Mouse (Mus musculus) intestine, postnatal 0 days (tissue): ENCODE measurements around the gene Trir. TPM values are rescaled to one million over a fixed set of nuclear protein-coding genes. Genes with fewer than 3 reads are reported as not detected.

Experiments used
- ATAC-seq: fragments of 200-750 bp; cut with Nextera tagmentation; 2 replicates; pipeline ENCODE4 v1.8.0; 2017; ENCODE audit warnings: mild to moderate bottlenecking, moderate TSS enrichment, moderate library complexity
- H3K27ac ChIP-seq: fragments of 300-500 bp; sonication (generic); 2 replicates; pipeline ENCODE4 v1.5.1; 2014; ENCODE audit warnings: mild to moderate bottlenecking, low read depth, low read length, moderate library complexity
- H3K27me3 ChIP-seq: fragments of 300-500 bp; sonication (generic); replicated peaks from 2 replicates; pipeline ENCODE4 v1.6.1; 2014; ENCODE audit warnings: low read length, mixed read lengths; ENCODE audit not compliant: control insufficient read depth, insufficient read depth
- H3K36me3 ChIP-seq: fragments of 300-500 bp; sonication (generic); 2 replicates; pipeline ENCODE4 v1.6.1; 2014; ENCODE audit warnings: mild to moderate bottlenecking, moderate library complexity; ENCODE audit not compliant: control insufficient read depth, insufficient read depth
- H3K4me1 ChIP-seq: fragments of 300-500 bp; sonication (generic); replicated peaks from 2 replicates; pipeline ENCODE4 v1.6.1; 2014; ENCODE audit warnings: antibody characterized with exemption, low read length, mixed read lengths; ENCODE audit not compliant: control insufficient read depth, insufficient read depth
- H3K4me2 ChIP-seq: fragments of 300-500 bp; sonication (generic); replicated peaks from 2 replicates; pipeline ENCODE4 v1.6.1; 2014; ENCODE audit warnings: low read depth, mild to moderate bottlenecking, moderate library complexity
- H3K4me3 ChIP-seq: fragments of 300-500 bp; sonication (generic); 2 replicates; pipeline ENCODE4 v1.5.1; 2014; ENCODE audit warnings: low read depth, low read length
- H3K9ac ChIP-seq: fragments of 300-500 bp; sonication (generic); 2 replicates; pipeline ENCODE4 v1.6.1; 2014; ENCODE audit warnings: mild to moderate bottlenecking, low read depth, low read length
- H3K9me3 ChIP-seq: fragments of 300-500 bp; sonication (generic); 2 replicates; pipeline ENCODE4 v1.6.1; 2016; ENCODE audit warnings: mixed run types; ENCODE audit not compliant: control insufficient read depth
- CTCF ChIP-seq: sonication (generic); IDR thresholded peaks from 2 replicates; pipeline ENCODE4 v1.5.1; 2016; ENCODE audit warnings: low read depth, mild to moderate bottlenecking, control low read depth, antibody characterized with exemption, moderate library complexity
- WGBS: fragments of 180-500 bp; shearing (Covaris S2); extraction: QIAGEN DNeasy Blood & Tissue Kit; methylation state at CpG from one replicate; pipeline ENCODE4 v1.1.7; 2014; 5-methylcytosine and 5-hydroxymethylcytosine counted together
- polyA plus RNA-seq: library from polyadenylated mRNA; unstranded; fragments of >200 nt; fragmentation: Nextera tagmentation; extraction: Ambion mirVana; gene quantifications from 2 replicates; pipeline ENCODE4 v1.2.1, GENCODE M21; 2015

Trir gene
- polyA plus RNA-seq, 1 experiment from 2014 or later = 121 TPM

DNA sequence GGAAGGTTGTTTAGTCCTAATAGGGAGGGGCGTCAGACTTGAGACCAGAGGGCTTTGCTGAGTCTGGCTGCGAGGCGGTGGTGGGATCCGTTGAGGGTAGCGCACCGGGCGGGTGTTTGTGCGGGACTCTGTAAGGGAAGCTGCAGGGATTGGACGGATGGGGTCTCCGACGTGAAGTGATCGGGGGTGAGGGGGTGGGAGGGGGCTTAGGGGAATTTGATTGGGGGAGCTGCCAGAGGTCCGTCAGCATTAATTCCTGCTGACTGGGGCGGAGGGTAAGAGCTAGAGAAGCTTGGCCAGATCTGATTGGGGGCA lies 10.7 kb downstream of the Trir start:
- Histone ChIP-seq H3K36me3 (peaks cover 20% of the 10 kb centered on the region), H3K27me3 (no peaks in the 10 kb centered on the region), H3K4me2 (peak overlapping the region; percentile 94), H3K4me3 (peak overlapping the region; percentile 88), H3K9me3 (no peaks in the 10 kb centered on the region), H3K27ac (peak overlapping the region; percentile 96), H3K4me1 (peaks cover 5% of the 10 kb centered on the region; the same call in 1 of the 2 replicates), H3K9ac (peak overlapping the region; percentile 89)
- whole genome bisulfite sequencing = under 1% methylated on average over 14 of the region's 14 CpGs
- ATAC-seq = peak; percentile 13; the same call in 1 of the 2 replicates
- TF ChIP-seq CTCF = no peak

DNA sequence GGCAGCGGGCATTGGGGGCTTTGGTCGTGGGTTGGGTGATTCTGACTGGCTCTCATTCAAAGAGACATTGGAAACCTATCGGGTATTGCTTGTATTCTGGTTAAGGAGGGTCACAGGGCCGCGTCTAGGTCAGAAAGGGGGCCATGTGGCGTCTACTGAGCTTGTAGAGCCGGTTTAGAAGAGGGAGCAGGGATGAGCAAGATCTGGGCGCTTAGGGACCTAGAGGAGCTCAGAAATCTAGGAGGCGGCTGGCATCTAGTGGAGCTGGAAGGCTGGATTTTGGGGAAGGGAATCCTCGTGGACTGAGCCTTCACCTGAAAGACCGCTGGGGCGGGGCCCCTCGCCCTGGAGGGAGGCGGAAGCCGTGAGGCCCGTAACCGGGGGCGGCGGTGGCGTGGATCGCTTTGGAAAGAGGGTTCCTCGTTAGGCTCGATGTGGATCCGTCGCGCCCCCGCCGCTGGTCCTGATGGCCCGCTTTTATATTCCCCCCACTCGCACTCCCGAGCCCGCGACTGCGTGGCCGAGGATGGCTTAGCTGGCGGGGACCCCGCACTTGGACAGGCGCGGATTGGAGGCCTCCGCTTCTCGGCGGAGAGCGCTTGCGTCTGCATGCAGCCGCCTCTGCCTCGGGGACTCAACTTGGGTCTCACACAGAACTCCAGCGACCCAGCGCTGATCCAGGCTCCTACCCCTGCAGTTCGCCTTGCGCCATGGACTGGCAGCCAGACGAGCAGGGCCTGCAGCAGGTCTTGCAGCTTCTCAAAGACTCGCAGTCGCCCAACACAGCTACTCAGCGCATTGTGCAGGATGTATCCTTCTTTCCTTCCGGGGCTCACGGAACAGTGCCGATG lies 11.3 kb downstream of the Trir start:
- no peak for TF ChIP-seq CTCF
- peak overlapping the region; percentile 94 for H3K4me2 ChIP-seq
- H3K27me3 ChIP-seq = no peaks in the 10 kb centered on the region
- WGBS = under 1% methylated on average over 56 of the region's 57 CpGs
- no peak for ATAC-seq
- H3K4me3 ChIP-seq = peak overlapping the region; percentile 88
- peak overlapping the region; percentile 96 for H3K27ac ChIP-seq
- H3K4me1 ChIP-seq = peaks cover 5% of the 10 kb centered on the region; the same call in 1 of the 2 replicates
- H3K9ac ChIP-seq = peak overlapping the region; percentile 89
- H3K9me3 ChIP-seq = no peaks in the 10 kb centered on the region
- peaks cover 22% of the 10 kb centered on the region for H3K36me3 ChIP-seq

DNA sequence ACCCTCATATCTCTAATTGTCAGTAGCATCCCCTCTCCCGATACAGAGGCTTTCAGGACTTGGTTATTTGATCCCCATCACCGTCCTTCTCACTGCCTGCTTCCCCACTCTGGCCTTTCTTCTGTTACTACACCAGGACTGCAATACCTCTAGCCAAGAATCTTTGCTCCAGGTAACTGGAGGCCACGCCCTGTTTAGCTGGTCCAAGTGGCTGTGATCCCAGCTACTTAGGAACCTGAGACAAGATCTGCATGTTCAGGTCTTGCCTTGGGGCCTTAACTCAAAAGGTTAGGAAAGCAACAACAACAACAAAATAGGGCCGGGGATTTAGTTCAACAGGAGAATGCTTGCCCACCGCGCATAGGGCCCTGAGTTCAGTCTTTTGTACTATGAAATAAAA lies 17.0 kb downstream of the Trir start:
- H3K4me1 ChIP-seq = no peaks in the 10 kb centered on the region
- ATAC-seq = no peak
- no peak overlapping the region for H3K4me3 ChIP-seq
- H3K9ac ChIP-seq = no peak overlapping the region
- H3K9me3 ChIP-seq = no peaks in the 10 kb centered on the region
- H3K36me3 ChIP-seq = peaks cover 79% of the 10 kb centered on the region
- no peaks in the 10 kb centered on the region for H3K27me3 ChIP-seq
- H3K27ac ChIP-seq = no peak overlapping the region
- no peak overlapping the region for H3K4me2 ChIP-seq
- no peak for TF ChIP-seq CTCF
- WGBS = 88% methylated on average over 6 of the region's 6 CpGs

DNA sequence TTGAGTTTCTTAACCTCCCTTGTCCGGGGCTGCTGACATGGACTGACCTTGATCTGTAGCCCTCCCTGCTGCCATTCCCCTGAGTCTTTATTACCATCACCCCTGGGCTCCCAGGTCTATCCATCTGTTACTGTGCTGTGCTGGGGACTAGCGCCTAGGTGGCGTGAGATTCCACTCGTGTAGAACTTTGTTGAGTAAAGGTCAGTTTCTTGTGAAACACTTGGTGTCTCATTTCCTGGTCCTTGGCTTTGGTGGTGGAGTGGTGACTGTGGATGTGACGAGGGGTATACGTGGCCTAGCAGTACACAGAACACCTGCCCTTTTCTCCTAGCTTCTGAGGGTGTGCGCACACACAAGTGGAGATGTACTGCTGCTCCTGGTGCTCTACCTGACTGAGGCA lies 30.7 kb downstream of the Trir start:
- no peak for ATAC-seq
- Histone ChIP-seq H3K36me3 (peaks cover 33% of the 10 kb centered on the region), H3K4me3 (no peak overlapping the region), H3K9me3 (no peaks in the 10 kb centered on the region), H3K4me2 (no peak overlapping the region), H3K27me3 (no peaks in the 10 kb centered on the region), H3K27ac (no peak overlapping the region), H3K4me1 (0 out of 2 replicates have a peak, but pooled peaks cover 6% of the 10 kb centered on the region), H3K9ac (no peak overlapping the region)
- WGBS = 59% methylated on average over 7 of the region's 7 CpGs
- 0 out of 2 replicates have a peak, but pooled peaks have one; percentile 19 for TF ChIP-seq CTCF

DNA sequence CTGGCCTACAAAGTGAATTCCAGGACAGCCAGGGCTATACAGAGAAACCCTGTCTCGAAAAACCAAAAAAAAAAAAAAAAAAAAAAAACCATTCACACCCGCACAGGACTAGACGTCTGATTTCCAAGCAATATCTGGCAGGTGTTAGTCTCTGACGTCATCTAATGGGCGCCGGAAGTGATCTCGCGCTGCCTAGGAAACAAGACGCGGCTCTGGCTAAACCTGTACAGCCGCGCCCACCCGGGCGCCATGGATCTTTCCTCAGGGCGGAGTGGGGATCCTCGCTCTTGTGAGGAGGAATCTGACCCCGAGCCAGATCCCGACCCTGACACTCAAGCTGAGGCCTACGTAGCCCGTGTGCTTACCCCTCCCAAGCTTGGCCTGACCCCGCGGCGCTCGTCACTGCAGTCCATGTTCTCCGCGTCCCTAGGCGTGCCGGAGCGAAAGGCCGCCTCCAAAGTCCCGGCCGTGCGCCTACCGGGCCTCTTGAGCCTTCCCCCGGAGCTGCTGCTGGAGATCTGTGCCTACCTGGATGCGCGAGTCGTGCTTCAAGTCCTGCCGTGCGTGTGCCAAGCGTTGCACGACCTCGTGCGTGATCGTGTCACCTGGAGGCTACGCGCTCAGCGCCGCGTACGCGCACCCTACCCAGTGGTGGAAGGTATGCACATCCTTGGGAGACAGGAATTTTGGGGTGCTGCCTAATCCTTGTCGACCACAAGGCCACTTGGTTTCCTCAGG lies 33.4 kb downstream of the Trir start, which contains the start of gene Fbxw9:
Gene Fbxw9, plus strand, starts transcription at position 177 of the 738 bp plus-strand sequence.
- WGBS = under 1% methylated on average over 52 of the region's 53 CpGs

DNA sequence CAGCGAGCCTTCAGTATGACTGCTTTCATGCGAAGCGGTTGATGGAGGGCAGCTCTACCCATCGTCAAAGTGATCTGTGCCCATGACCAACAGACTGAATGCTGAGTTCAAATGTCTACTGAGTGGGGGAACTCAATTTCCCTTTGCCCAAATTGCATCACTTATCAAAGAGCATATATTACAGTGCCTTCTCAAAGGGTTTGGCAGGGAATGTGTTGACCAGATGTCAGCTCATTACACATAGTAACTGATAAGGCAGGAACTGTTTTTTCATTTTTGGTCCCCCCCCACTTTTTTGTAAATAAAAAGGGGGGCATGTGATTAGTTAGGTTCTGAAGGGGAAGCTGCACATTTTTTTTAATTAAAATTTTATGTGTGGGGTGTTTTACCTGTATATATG lies 36.0 kb downstream of the Trir start:
- H3K4me2 ChIP-seq = no peak overlapping the region
- H3K27me3 ChIP-seq = no peaks in the 10 kb centered on the region
- H3K9ac ChIP-seq = no peak overlapping the region
- peaks cover 19% of the 10 kb centered on the region; the same call in 1 of the 2 replicates for H3K36me3 ChIP-seq
- no peak for TF ChIP-seq CTCF
- H3K4me1 ChIP-seq = 0 out of 2 replicates have a peak, but pooled peaks cover 10% of the 10 kb centered on the region
- no peak overlapping the region for H3K27ac ChIP-seq
- ATAC-seq = no peak
- H3K4me3 ChIP-seq = no peak overlapping the region
- WGBS = 96% methylated on average over 4 of the region's 4 CpGs
- no peaks in the 10 kb centered on the region for H3K9me3 ChIP-seq

More for the DNA sequence above, 33.4 kb downstream of the Trir start, which contains the start of gene Fbxw9:
- TF ChIP-seq CTCF = no peak
- Histone ChIP-seq H3K36me3 (peaks cover 6% of the 10 kb centered on the region; the same call in 1 of the 2 replicates), H3K27me3 (no peaks in the 10 kb centered on the region), H3K9me3 (no peaks in the 10 kb centered on the region), H3K4me1 (0 out of 2 replicates have a peak, but pooled peaks cover 6% of the 10 kb centered on the region), H3K4me3 (peak within 1 kb of the TSS; percentile 65), H3K9ac (peak within 1 kb of the TSS; percentile 65), H3K4me2 (peak within 1 kb of the TSS; percentile 93), H3K27ac (no peak within 1 kb of the TSS; the same call in 1 of the 2 replicates)
- peak; percentile 85 for ATAC-seq
